Mouse (Mus musculus): ENCODE measurements around the gene Ank3.

Ank3 gene

DNA sequence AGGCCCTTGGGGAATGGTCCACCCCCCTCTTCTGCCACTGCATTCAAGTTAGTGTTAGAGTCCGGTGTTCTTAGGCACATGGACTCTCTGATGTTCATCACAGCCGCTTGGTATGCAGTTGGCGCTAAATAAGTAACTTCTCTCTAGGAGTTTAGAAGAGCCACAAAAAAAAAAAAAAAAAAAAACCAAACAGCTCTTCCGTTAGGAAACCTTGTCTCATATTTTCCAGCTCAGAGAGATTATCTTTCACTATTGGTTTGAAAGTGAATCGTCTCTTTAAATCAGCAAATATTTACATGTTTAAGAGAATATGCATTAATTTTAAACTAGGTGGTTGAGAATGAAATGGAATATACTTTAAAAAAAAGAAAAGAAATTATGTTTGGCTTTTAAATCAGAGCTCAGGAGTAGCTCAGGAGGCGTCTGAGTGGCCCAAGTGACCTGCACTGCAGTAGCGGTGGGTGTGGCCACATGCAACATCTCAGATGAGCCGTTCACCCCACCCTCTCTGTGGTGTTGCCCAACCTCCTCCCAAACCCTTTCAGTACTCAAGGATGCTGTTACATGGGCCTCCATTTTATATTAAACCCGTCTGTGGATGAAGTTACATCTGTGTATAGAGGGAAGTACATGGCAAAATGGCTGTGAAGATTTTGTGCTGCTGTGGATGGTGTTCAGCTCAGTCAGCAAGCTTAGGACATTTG lies 138.0 kb downstream of the Ank3 start:
- no peak for DNase-seq (ENCODE audit: low read depth)

DNA sequence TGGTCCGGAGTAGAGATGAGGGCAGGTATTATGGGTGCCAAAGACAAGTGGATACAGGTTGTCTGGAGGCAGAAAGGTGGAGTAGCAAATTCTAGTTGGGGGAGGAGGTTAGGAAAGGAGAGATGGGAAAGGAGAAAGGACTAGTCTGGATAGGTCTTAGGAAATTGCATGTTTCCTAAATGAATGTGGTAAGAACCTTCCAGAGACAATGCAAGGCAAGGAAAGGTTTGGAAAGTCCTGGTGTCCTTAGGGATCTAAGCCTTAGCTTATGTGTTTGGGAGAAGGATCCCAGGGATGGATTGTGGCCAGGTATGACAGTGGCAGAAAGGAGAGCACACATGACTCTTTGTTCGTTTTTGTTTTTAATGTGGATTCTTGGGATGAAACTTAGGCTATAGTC lies 139.7 kb downstream of the Ank3 start:
- DNase-seq (ENCODE audit: low read depth): no peak

DNA sequence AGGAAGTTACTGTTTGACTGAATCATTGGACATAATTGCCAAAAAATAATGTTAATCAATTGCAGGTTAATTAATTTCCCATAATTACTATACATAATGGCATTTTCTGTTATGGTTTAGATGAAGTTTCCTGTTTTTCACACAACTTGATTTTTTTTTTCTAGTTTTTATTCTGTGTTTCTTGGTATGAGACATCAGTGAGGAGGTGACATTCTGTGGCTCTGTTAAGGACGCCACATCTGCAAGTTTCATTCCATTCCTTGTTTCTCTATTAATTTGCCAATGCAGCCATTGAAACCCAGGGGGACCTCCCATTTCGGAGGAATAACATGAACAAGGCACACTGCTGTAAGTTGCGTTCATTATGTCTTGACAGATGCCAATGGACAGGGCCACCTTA lies 143.9 kb downstream of the Ank3 start:
- no peak for DNase-seq (ENCODE audit: low read depth)

DNA sequence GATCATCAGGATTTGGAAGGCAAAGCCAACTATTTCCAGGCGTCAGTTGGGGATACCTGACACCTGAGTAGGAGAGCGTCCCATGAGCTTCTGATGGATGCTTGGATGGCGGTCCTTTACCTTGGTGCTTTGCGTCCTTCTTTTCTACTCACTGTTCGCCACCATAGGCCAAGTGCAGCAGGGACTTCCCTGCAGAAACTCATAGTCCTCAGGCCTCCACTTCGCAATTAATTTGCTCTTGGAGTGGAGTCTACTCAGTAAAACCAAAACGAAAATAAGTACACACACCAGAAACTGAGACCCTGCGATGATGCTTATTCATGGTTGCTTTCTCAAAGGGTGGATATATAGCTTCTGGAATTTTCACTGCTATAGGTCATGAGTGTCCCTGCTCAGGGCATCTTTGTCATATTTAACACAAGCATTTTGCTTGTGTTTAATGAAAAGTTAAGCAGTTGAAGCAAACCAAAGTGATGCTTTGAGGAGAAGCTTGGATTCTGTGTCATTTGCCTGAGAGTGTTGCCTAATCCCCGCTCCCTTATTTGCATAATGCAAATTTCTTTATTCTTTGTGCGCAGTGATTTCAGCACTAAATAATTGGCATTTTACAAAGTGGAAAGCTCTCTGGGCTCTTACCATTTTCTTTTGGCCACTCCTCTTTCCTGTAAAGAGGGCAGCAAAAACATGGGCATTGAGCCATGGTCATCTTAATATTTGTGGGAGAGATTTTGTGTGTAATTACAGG lies 145.5 kb downstream of the Ank3 start:
- DNase-seq (ENCODE audit: low read depth): no peak

DNA sequence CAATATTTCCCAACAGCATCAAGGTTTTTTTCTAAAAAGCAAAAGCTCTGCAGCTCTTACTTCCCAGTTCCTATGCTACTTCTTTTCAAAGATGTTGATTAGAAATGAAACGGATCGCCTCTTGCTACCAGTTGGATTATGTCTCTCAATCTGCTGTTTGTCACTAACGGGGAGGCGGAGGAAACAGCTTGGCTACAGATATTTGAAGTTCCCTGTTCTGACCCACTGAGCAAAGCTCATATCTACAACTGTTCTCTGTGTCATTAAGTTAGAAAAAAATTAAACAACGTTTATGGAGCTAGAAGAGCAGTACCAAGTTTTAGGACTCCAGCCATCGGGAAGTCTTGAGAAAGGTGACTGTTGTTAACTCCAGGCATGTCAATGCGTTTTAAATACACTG lies 146.1 kb downstream of the Ank3 start:
- DNase-seq (ENCODE audit: low read depth): no peak

DNA sequence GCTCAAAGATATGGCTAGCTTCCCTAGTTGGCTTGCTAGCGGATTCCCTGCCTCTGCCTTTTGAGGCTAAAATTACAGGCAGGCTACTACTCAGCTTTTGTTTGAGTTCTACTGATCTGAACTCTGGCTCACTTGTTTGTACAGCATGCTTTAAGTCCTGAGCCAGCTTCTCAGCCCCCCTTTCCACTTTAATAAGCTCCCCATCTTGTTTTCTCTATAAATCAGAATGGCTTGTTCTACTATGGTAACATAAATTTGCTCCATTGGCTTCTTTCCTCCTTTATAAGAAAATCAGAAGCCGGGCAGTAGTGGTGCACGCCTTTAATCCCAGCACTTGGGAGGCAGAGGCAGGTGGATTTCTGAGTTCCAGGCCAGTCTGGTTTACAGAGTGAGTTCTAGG lies 147.4 kb downstream of the Ank3 start:
- DNase-seq (ENCODE audit: low read depth): no peak

DNA sequence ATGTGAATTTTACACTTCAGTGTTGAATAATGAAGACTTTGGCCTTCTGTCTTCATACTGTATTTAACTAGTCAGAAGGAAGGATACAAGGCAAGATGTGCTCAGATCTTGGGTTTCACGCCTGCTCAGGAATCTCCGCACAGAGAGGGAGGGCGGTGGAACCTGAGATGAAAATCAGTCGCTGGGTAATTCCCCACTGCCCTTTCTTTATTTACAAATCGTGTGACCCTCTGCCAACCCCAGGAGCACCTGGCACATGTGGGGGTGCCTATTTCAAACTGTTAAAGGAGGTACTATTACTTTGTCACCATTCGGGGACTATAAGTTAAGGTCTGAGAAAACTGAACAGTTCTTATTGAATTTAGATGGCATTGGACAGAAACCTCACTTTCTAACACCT lies 148.1 kb downstream of the Ank3 start:
- DNase-seq (ENCODE audit: low read depth): no peak

DNA sequence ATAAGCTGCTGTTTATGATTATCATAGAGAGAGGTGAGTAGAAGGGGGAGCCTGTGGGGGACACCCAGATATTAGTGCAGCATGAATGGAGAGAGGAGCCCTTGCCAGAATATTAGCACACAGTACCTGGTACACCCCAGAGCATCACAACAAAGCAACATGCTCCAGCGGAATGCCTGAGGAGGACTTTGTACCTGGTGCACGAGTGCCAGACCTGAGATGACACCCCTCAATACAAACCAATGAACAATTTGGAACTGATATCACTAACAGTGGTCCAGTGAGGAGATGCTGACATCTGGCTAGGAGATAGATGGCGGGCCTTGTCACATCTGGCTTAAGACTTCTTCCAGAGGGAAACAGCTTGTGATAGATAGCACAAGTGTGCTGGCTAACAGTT lies 150.2 kb downstream of the Ank3 start:
- DNase-seq (ENCODE audit: low read depth): no peak

DNA sequence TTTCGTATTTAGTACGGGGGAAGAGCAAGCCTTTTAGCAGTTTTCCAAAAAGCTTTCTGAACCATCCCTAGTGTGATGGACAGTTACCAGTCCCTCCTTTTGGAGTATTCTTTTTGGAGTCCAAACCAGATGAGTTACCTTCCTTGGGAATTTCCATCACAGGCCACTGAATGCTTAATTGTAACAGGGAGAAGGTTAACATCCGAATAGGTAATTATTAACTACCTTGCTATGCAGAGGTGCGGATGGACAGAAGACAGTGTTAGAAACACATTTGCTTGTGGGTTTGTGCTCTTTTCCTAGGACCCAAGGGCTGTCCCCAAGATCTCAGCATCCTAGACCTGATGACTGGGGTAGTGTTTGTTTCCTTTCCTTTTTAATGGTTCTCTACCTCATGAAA lies 150.6 kb downstream of the Ank3 start:
- no peak for DNase-seq (ENCODE audit: low read depth)

DNA sequence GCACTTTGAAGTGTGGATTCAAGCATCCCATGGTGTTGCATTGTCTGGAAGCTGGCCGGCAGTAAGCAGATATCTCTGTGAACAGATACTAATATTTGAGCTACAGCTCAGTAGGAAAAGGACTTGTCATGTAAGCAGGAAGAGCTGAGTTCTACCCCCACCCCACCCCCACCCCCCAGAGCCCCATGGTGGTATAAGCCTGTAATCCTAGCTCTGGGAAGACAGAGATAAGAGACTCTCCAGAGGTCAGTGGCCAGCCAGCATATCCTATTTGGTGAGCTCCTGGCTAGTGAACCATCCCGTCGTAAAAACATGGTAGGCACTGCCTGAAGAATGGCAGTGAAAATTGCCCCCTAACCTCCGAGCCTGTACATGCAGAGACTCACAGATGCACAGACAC lies 152.3 kb downstream of the Ank3 start:
- no peak for DNase-seq (ENCODE audit: low read depth)

DNA sequence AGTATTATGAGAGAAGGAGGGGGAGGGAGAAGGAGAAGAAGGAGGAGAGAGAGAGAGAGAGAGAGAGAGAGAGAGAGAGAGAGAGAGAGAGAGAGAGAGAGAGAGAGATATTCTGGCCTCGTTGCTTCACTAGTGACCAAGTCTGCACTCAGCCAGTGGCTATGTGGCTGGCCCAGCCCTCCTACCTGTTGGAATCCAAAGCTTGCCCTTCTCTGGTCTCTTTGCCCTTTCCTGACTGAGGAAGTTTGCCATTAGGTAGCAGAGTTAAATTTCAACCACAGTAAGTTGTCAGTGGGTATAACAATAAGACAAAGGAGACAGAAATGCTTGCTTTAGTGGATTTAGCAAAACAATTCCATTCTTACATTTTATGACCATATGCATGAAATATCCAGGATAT lies 154.5 kb downstream of the Ank3 start:
- DNase-seq (ENCODE audit: low read depth): no peak

DNA sequence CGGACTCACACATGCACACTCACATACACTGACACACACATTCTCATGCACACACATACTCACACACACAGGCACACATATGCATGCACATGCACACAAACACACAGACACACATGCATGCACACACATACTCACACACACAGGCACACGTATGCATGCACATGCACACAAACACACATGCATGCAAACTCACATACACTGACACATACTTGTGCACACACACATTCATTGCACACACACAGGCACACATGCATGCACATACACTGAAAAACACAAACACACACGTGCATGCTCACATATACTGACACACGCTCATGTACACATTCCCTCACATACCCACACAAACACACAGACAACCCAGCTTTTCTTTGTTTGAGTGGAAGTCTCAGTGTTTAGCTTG lies 157.0 kb downstream of the Ank3 start:
- DNase-seq (ENCODE audit: low read depth): no peak

DNA sequence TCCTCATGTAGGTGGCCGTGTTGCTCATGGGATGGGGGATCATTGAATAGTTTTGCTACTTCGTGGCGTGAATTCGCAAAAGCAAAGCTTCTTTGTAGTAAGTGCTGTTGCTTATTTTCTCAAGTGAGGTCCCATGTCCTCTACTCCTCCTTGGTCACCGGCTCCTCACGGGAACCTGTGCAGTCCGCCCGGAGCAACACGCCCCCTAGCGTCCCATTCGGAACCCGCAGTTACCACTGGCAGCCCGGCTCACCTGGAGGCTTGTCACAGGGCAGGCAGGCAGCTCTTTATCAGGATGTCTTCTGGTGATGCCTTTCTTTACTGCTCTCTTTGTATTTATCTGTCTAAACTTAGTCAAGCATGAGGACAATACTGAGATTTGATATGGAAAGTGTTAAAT lies 157.7 kb downstream of the Ank3 start:
- no peak for DNase-seq (ENCODE audit: low read depth)

DNA sequence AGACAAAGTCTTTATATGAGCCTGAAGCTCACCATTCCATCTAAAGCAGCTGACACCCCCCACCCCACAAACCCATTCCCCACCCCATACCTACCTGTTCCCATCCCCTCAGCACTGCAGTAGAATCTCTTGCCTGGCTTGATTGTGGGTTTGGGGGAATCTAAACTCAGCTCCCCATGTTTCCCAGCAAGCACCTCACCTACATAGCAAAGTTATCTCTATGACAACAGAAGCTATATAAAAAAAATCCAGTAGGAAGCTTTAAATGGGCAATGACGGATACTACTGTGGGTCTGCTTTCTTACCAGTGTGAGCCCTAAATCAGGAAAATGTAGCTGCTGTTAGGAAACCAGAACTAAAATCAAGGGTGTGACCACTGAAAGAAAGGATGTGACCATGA lies 161.7 kb downstream of the Ank3 start:
- DNase-seq (ENCODE audit: low read depth): no peak

DNA sequence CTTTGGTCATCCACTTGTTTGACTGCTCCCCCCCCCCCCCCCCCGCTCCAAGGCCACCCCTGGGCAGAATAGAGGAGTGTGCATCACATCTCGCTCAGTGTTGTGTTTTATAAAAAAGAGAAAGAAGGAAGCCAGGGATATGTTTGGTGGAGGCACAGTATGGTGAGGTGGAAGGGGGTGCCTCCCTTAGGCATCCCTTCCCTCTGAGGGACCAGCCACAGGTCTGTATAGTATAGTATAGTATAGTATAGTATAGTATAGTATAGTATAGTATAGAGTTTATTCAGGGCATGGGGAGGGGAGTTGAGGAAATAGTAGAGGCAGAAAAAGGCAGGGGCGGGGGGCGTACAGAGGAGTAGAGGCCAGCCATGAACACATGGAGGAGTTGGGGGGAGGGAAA lies 164.4 kb downstream of the Ank3 start:
- no peak for DNase-seq (ENCODE audit: low read depth)

DNA sequence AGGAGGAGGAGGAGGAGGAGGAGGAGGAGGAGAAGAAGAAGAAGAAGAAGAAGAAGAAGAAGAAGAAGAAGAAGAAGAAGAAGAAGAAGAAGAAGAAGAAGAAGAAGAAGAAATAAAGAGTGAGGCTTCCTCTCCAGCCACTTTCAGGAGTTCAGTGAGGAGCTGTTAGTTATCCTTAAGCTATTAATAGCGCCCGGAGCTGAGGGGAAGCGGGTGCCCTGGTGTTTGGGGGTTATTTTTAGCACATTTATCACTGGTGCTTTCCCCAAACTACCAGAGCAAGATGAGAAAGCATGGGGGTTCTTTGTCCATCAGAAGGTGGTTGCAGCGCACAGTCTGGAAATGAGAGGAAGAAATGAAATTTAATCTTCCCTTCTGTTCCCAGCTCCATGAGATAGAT lies 166.5 kb downstream of the Ank3 start:
- DNase-seq (ENCODE audit: low read depth): no peak

DNA sequence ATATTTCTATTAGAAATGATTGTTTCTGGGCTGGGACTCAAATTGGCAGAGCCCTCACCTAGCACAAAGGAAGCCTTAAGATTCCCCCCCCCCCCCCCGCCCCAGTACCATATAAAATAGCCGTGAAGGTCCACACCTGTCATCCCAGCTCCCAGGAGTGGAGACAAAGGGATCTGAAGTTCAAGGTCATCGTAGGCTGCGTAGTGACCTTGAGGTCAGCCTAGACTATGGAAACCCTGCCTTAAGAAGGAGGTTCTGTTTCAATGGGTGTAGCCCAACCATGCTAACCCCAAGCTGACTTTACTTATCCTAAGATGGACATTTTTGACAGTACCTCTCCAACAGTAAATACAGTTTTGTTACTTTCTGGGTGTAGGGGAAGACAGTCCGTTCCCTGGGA lies 170.4 kb downstream of the Ank3 start:
- no peak for DNase-seq (ENCODE audit: low read depth)

DNA sequence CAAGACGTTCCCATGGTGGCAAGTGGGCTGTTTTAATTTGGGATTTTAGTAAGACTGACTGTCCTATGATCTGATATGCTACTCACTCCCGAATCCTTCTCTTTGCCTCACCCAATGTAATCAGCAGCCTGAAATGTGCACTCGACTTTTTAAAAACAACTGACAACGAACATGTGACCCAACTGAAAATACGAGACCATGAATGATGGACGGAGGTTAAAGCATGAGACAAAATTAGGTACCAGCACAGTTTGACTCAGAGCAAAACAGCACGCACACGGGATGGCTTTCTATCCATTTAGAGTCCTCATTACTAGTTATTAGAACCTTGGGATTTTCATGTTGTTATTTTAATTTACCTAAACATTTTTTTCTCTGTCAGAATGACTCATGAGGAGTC lies 171.2 kb downstream of the Ank3 start:
- DNase-seq (ENCODE audit: low read depth): no peak

DNA sequence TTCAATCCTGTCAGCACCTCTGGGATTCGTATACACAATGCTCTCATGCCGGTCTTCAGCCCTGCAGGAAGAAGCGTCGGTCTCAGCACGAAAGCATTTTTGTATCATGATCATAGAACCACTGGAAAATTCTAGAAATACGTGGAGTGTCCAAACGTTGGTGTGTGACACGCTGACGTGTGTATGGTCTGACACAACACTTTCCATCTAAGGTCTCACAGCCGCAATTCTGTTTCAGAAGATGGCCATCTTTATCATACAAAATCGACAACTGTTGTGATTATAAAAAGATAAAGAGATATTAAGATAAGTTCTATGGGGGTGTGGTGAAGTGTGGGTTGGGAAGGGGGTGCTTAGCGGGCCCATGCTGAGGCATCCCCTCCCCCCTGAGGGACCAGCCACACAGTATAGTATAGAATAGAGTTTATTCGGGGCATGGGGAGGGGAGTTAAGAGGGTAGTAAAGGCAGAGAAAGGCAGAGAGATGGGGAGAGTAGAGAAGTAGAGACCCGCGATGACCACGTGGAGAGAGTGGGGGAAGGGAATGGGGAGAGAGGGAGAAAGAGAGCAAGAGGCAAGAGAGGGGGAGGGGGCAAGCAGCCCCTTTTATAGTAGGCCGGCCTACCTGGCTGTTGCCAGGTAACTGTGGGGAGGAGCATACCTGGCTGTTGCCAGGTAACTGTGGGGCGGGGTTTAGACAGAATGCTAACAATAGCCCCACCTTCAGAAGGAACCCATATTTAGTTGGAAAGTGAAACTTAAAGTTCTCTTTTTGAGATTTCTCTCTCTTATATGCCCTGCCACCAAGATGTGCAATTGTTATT lies 172.1 kb downstream of the Ank3 start:
- DNase-seq (ENCODE audit: low read depth): no peak

DNA sequence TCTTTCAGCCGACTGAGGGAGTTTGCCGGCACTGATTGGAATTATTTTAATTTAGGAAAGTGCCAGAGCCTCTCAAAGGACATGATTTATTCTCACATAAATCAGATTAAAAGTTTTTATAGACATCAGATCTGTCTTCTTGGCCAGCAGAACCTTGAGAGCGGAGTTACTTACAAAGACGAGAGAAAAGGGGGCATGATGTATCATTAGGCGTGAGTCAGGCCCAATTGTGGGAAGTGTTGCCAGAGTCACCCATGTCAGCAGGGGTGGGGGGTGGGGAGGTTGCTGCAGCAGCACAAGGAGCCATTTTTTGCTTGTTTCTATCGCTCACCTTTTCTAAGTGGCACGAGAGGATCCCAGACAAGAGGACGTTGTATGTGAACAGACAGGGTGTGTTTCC lies 172.8 kb downstream of the Ank3 start:
- no peak for DNase-seq (ENCODE audit: low read depth)

DNA sequence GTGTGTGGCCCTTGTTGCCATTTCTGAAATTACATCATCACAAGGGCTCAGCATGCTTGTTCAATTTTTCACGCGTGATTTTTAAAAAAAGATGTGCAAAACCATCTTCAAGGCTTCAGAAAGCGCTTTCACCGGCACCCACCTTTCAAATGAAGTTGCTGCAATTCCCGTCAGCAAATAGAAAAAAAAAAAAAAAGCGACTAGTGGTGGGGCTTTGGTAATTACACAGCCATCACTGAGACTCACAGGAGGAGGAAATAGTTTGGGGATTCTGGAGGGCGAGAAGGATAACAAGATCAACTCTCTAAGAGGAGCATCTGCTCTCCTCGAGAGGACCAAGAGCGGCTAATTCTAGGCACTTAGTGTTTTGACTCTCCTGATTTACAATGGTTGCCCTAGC lies 173.4 kb downstream of the Ank3 start:
- DNase-seq (ENCODE audit: low read depth): no peak

DNA sequence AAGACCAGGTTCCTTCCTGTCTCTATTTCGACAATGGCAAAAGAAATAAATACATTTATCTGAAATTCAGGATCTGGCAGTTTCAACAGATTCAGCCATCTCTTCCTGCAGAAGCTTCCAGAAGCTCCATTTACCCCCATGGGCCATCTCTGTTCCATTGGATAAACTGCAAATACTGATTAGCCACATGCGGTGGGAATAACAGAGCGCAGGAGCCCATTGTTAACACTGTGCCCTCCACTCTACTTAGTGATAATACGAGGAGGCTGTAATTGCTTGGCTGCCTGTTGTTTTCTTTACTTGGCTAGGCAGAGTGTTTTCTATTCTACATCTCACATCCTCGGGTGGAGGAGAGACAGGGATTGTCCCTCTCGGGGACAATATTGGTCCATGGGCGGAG lies 174.5 kb downstream of the Ank3 start:
- DNase-seq (ENCODE audit: low read depth): no peak

DNA sequence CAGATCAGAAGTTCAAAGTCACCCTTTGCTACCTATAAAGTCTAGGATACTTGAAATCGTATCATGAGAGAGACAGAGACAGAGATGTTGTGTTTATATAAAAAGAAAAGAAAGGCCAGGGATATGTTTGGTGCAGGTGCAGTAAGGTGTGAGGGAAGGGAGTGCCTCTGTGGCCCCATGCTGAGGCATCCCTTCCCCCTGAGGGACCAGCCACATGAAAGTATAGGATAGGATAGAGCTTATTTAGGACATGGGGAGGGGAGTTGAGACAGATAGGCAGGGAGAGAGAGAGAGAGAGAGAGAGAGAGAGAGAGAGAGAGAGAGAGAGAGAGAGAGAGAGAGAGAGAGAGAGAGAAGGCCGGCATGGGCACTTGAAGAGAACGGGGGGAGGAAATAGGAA lies 175.2 kb downstream of the Ank3 start:
- DNase-seq (ENCODE audit: low read depth): no peak
